Comparison of ENCODE assay signal across 22 mouse cellular contexts in the genomic region with DNA sequence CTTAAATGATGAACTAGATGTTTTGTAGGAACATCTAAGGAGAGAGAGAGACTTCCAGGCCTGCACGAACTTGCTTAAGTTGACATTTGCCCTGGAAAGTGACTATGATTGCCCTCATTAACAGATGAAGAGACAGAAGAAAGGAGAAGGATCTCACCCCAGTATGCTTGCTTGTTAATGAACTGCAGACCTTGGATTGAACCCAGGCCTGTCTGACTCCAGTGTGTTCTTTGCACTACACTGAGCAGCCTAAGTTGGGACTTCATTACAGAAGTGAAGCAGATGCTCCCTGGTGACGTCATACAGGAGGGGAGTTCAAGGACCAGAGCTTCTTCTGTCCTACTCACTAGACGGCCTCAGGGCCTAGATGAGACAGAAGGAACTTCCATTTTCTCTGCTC.
DNase-seq lines count a peak whose midpoint lies in the region; ATAC-seq and TF ChIP-seq lines count a peak whose summit lies in the region.
"Had no signal": no experiment of that assay in that cellular context is flagged by ENCODE, and none has a peak within 500 bp of the region (broad histone marks: within the 10 kb centered on the region; RNA-seq: fewer than 3 reads in every experiment).

No protein-coding gene starts in this region.

- no peak overlapping the region for H3K9ac ChIP-seq in forebrain, embryonic 13.5 days
- no peak overlapping the region for H3K9ac ChIP-seq in forebrain, embryonic 11.5 days (ENCODE audit: low read length)
- H3K9ac ChIP-seq in forebrain, postnatal 0 days = no peak overlapping the region
- no peak overlapping the region for H3K9ac ChIP-seq in forebrain, embryonic 12.5 days
- H3K9ac ChIP-seq in kidney, embryonic 14.5 days (ENCODE audit: low read depth, low read length) = no peak overlapping the region
- H3K9ac ChIP-seq: embryonic facial prominence, embryonic 12.5 days; embryonic facial prominence, embryonic 15.5 days; hindbrain, embryonic 12.5 days; hindbrain, embryonic 15.5 days had no signal

- H3K9me3 ChIP-seq in forebrain, embryonic 13.5 days (replicated peaks) = no peaks in the 10 kb centered on the region
- no peaks in the 10 kb centered on the region for H3K9me3 ChIP-seq in forebrain, embryonic 11.5 days (ENCODE audit: control insufficient read depth, low read length)
- no peaks in the 10 kb centered on the region for H3K9me3 ChIP-seq in forebrain, postnatal 0 days (ENCODE audit: low read length)
- no peaks in the 10 kb centered on the region for H3K9me3 ChIP-seq in forebrain, embryonic 12.5 days
- no peaks in the 10 kb centered on the region for H3K9me3 ChIP-seq in kidney, embryonic 14.5 days (ENCODE audit: control insufficient read depth, low read length)
- H3K9me3 ChIP-seq: embryonic facial prominence, embryonic 12.5 days; embryonic facial prominence, embryonic 15.5 days; hindbrain, embryonic 12.5 days; hindbrain, embryonic 15.5 days had no signal

- peaks cover 49% of the 10 kb centered on the region for H3K4me1 ChIP-seq in forebrain, embryonic 13.5 days
- H3K4me1 ChIP-seq in forebrain, embryonic 11.5 days (replicated peaks; ENCODE audit: control insufficient read depth, insufficient read depth, low read length) = 0 out of 2 replicates have a peak, but pooled peaks cover 2% of the 10 kb centered on the region
- 0 out of 2 replicates have a peak, but pooled peaks cover 15% of the 10 kb centered on the region for H3K4me1 ChIP-seq in forebrain, postnatal 0 days (ENCODE audit: insufficient read depth)
- peaks cover 28% of the 10 kb centered on the region for H3K4me1 ChIP-seq in forebrain, embryonic 12.5 days
- peaks cover 15% of the 10 kb centered on the region for H3K4me1 ChIP-seq in kidney, embryonic 14.5 days (ENCODE audit: control insufficient read depth, insufficient read depth, low read length)

- H3K36me3 ChIP-seq in forebrain, embryonic 13.5 days (ENCODE audit: poor library complexity, severe bottlenecking) = no peaks in the 10 kb centered on the region
- H3K36me3 ChIP-seq in forebrain, embryonic 11.5 days (ENCODE audit: control insufficient read depth, insufficient read depth, low read length) = no peaks in the 10 kb centered on the region
- H3K36me3 ChIP-seq in forebrain, postnatal 0 days (ENCODE audit: insufficient read depth) = no peaks in the 10 kb centered on the region
- no peaks in the 10 kb centered on the region for H3K36me3 ChIP-seq in forebrain, embryonic 12.5 days (replicated peaks)
- no peaks in the 10 kb centered on the region for H3K36me3 ChIP-seq in kidney, embryonic 14.5 days (ENCODE audit: control insufficient read depth, insufficient read depth, low read length)
- H3K36me3 ChIP-seq: embryonic facial prominence, embryonic 12.5 days; embryonic facial prominence, embryonic 15.5 days; G1E; hindbrain, embryonic 12.5 days; hindbrain, embryonic 15.5 days had no signal

- H3K27me3 ChIP-seq in forebrain, embryonic 13.5 days = no peaks in the 10 kb centered on the region
- no peaks in the 10 kb centered on the region for H3K27me3 ChIP-seq in forebrain, embryonic 11.5 days (ENCODE audit: control insufficient read depth, insufficient read depth, low read length)
- no peaks in the 10 kb centered on the region for H3K27me3 ChIP-seq in forebrain, postnatal 0 days (ENCODE audit: insufficient read depth, low read length)
- no peaks in the 10 kb centered on the region for H3K27me3 ChIP-seq in forebrain, embryonic 12.5 days
- H3K27me3 ChIP-seq in kidney, embryonic 14.5 days (ENCODE audit: control insufficient read depth, insufficient read depth, low read length) = no peaks in the 10 kb centered on the region
- H3K27me3 ChIP-seq: embryonic facial prominence, embryonic 12.5 days; embryonic facial prominence, embryonic 15.5 days; hindbrain, embryonic 12.5 days; hindbrain, embryonic 15.5 days had no signal

- H3K4me3 ChIP-seq in forebrain, embryonic 13.5 days = no peak overlapping the region
- no peak overlapping the region for H3K4me3 ChIP-seq in forebrain, embryonic 11.5 days (ENCODE audit: low read depth, low read length)
- no peak overlapping the region for H3K4me3 ChIP-seq in forebrain, postnatal 0 days (ENCODE audit: low read depth, low read length)
- H3K4me3 ChIP-seq in forebrain, embryonic 12.5 days (replicated peaks) = no peak overlapping the region
- no peak overlapping the region for H3K4me3 ChIP-seq in kidney, embryonic 14.5 days (ENCODE audit: low read length)
- H3K4me3 ChIP-seq: embryonic facial prominence, embryonic 12.5 days; embryonic facial prominence, embryonic 15.5 days; hindbrain, embryonic 12.5 days; hindbrain, embryonic 15.5 days had no signal

- H3K27ac ChIP-seq in forebrain, embryonic 13.5 days = peak overlapping the region; percentile 45; the same call in 1 of the 2 replicates
- no peak overlapping the region for H3K27ac ChIP-seq in forebrain, embryonic 11.5 days (ENCODE audit: low read depth, low read length)
- peak overlapping the region; percentile 41; the same call in 1 of the 2 replicates for H3K27ac ChIP-seq in forebrain, postnatal 0 days (ENCODE audit: low read depth, low read length)
- H3K27ac ChIP-seq in forebrain, embryonic 12.5 days = no peak overlapping the region
- no peak overlapping the region for H3K27ac ChIP-seq in kidney, embryonic 14.5 days (ENCODE audit: low read depth, low read length)
- H3K27ac ChIP-seq: hindbrain, embryonic 12.5 days; hindbrain, embryonic 15.5 days had no signal

- no peak for DNase-seq in forebrain, embryonic 11.5 days (ENCODE audit: low spot score)
- no peak for DNase-seq in forebrain, postnatal 0 days
- DNase-seq in kidney, postnatal 36 days = peak; percentile 23 to 51
- peak; percentile 9 for DNase-seq in R1 (ENCODE audit: low read depth, low spot score)
- no peak for DNase-seq in gastrocnemius, postnatal 10 days
- DNase-seq: adrenal gland, postnatal 10 days; adrenal gland, postnatal 36 days; cerebellum, adult 18-20 months; cerebellum, adult 9-11 months; cerebellum, postnatal 25 days; gastrocnemius, postnatal 14 days; heart, adult 11 months had no signal

- 74% methylated on average over 3 of the region's 3 CpGs for WGBS in forebrain, embryonic 13.5 days
- WGBS in forebrain, embryonic 11.5 days = 80% methylated on average over 3 of the region's 3 CpGs
- 71% methylated on average over 3 of the region's 3 CpGs for WGBS in forebrain, postnatal 0 days
- 83% methylated on average over 3 of the region's 3 CpGs for WGBS in forebrain, embryonic 12.5 days
- WGBS in kidney, embryonic 14.5 days = 74% methylated on average over 3 of the region's 3 CpGs

- H3K4me2 ChIP-seq in forebrain, embryonic 13.5 days = no peak overlapping the region
- H3K4me2 ChIP-seq in forebrain, embryonic 11.5 days (ENCODE audit: low read depth, low read length, severe bottlenecking) = no peak overlapping the region
- no peak overlapping the region for H3K4me2 ChIP-seq in forebrain, postnatal 0 days (ENCODE audit: low read depth)
- no peak overlapping the region for H3K4me2 ChIP-seq in forebrain, embryonic 12.5 days
- no peak overlapping the region for H3K4me2 ChIP-seq in kidney, embryonic 14.5 days (replicated peaks; ENCODE audit: low read depth, low read length)
- H3K4me2 ChIP-seq: embryonic facial prominence, embryonic 12.5 days; embryonic facial prominence, embryonic 15.5 days; heart, embryonic 11.5 days; hindbrain, embryonic 12.5 days; hindbrain, embryonic 15.5 days had no signal

- TF ChIP-seq CTCF in forebrain, postnatal 0 days (IDR thresholded peaks at IDR 0.05; ENCODE audit: low read depth) = no peak

- ATAC-seq in forebrain, embryonic 13.5 days = no peak
- ATAC-seq in forebrain, embryonic 11.5 days (replicated peaks; ENCODE audit: low FRiP score) = no peak
- no peak for ATAC-seq in forebrain, postnatal 0 days
- ATAC-seq in forebrain, embryonic 12.5 days (ENCODE audit: low FRiP score) = no peak
- no peak for ATAC-seq in kidney, embryonic 14.5 days (ENCODE audit: low FRiP score, low TSS enrichment)
- ATAC-seq: intestine, postnatal 0 days had no signal

Comparison
In these comparisons a context has a peak if more than half of its experiments do, and no peak if none do; other contexts are left out.
1. H3K27ac ChIP-seq: peak in forebrain, embryonic 13.5 days (single experiment) and forebrain, postnatal 0 days (single experiment); none in forebrain, embryonic 11.5 days (single experiment), forebrain, embryonic 12.5 days (single experiment) and kidney, embryonic 14.5 days (single experiment).
2. DNase-seq: peak in kidney, postnatal 36 days (2 of 2) and R1 (single experiment); none in forebrain, embryonic 11.5 days (single experiment), forebrain, postnatal 0 days (single experiment) and gastrocnemius, postnatal 10 days (single experiment).